Mouse (Mus musculus): ENCODE measurements at regions not wholly inside any gene's neighbourhood (a gene's known extent, or its start where the extent isn't known, plus 50 kb on each side); places are given as distances from the start of the nearest gene placed in this dataset.

GRCm38 (mm10) chr5:64648492-64648891, 154.7 kb upstream of the Klf3 start:
- DNase-seq (ENCODE audit: low spot score in 2 of 2) = no peak

DNA sequence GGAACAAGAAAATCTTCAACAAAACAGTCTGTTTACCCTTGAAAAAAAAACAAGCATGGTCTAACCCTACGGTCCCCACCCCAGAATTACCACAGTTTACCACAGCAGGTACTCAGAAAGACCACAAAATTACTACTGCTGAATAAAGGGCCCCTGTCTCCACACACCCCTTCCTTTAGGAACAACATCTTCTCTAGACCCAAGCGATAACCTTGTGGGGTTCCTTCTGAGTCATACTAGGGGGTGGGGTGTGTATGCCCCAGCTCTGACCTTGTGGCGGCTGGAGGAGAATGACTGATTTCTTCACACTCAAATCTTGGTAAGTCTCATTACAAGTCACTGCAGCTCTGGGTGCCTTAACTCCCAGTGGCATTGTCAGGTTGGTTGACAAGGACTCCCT, 151.8 kb upstream of the Klf3 start:
- DNase-seq (ENCODE audit: low spot score in 2 of 2) = no peak

GRCm38 (mm10) chr5:64653764-64654163, 149.4 kb upstream of the Klf3 start:
- DNase-seq (ENCODE audit: low spot score in 2 of 2) = no peak

GRCm38 (mm10) chr5:64655286-64655685, 147.9 kb upstream of the Klf3 start:
- DNase-seq (ENCODE audit: low spot score in 2 of 2) = no peak

GRCm38 (mm10) chr5:64661959-64662358, 141.2 kb upstream of the Klf3 start:
- no peak for DNase-seq (ENCODE audit: low spot score in 2 of 2)

GRCm38 (mm10) chr5:64662476-64662875, 140.7 kb upstream of the Klf3 start:
- no peak for DNase-seq (ENCODE audit: low spot score in 2 of 2)

DNA sequence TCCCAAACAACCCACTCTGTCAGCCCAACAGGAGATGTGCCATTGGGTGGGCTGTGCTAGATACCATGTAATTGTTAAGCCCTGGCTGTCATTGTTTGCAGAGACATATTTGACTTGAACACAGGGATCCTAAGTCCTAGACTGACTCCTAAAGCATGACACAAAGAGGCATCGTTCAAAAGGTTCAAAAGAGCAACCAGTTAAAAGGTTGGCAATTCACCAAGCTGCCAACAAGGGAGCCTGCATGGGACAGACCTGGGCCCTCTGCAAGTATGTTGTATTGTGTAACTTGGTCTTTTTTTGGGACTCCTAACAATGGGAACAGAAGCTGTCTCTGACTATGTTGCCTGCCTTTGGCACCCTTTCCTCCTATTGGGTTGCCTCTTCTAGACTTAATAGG, 139.4 kb upstream of the Klf3 start:
- no peak for DNase-seq (ENCODE audit: low spot score in 2 of 2)

DNA sequence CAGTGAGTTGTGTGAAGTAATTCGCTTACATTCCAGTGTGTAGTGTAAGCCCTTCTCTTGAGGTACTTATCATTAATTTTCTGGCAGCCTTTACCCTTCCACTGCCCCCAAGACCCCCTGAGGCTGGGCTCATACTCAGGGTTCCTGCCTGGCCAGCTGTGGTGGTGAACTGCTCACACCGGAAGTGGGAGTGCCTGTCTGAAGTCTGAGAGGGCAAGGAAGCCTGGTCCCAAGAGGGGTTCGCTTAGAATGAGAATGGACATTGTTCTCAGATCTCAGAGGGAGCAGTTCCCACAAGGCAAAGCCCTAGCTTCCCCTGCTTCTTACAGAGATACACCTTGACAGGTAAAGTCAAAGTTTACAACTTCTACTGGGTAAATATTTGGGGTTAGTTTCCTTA, 138.1 kb upstream of the Klf3 start:
- DNase-seq (ENCODE audit: low spot score in 2 of 2) = no peak

GRCm38 (mm10) chr5:64666256-64666655, 136.9 kb upstream of the Klf3 start:
- no peak for DNase-seq (ENCODE audit: low spot score in 2 of 2)

DNA sequence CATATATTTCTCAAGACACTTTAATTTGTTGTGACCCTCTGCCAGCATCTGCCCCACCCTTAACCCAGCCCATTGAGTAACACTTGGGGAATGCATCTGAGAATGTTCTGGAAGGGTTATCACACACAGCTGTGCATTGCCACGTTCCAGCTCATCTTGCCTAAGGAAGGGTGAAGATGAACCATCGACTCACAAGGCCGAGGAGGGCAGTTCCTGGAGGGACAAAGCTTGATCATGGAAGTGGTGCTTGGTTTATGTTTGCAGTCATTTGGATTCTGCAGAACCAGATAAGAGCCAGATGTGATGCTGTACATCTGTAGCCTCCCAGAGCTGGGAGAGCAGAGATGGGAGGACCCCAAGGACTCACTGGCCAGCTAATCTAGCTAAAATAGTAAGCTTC, 136.1 kb upstream of the Klf3 start:
- DNase-seq (ENCODE audit: low spot score in 2 of 2) = no peak

GRCm38 (mm10) chr5:64673861-64674260, 129.3 kb upstream of the Klf3 start:
- no peak for DNase-seq (ENCODE audit: low spot score in 2 of 2)

DNA sequence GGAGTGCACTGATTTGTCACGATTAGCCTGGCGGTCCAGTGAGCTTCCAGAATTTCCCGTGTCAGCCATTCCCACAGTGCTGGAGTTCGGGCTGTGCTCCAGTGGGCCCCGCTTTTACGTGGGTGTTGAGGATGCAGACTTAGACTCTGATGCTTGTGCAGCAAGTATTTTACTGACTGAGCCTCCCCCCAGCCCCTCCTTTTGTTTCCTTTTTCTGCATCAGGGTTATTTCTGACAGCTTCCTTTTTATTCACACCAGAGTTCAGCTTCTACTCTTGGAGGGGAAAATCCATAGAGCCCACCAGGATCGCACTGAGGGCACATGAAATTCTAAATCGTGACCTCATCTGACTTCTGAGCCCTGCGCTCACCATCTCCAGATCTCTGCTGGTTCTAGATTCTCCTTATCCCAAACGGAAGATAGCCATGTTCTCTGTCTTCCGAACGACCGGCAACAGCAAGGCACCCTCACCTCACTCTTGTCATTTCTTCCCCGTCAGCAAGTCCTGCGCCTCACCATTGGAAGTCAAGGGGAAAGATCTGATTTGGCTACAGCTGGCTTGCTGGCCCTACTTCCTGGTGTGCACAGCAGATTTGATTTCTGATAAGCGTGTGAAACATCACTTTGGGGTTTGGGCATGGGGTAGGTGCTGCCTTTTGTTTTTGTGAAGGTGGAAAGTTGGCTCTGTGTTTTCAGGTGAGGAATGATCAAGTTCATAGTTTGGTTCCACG, 126.8 kb upstream of the Klf3 start:
- DNase-seq (ENCODE audit: low spot score in 2 of 2) = no peak

DNA sequence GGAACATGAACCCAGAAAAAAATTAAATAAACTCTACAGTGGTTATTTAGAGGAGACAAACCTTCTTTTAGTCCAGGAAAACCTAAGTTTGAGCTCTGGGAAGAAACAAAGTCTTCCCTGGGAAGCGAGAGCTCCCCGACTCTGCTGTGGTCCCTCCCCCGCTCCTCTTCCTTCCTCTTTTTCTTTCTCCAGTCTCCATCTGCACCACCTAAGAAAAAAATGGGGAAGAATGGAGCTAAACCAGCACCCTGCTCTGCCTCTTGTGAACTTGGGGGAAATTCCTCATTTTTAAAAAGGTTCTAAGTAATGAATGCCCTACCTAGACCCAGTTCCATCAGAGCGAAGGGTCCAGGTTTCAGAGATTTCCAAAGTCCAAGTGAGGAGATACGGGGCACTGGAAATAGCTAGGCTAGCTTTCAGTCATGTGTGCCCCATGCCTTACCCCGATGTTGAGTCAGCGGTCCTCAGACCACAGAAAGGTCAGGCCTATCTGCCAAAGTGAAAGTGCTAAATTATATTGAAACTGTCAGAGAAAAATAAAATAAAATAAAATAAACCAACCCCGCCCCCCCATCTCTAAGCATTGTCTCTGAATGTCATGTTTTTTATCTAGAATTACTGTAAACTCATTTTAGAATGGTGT, 126.1 kb upstream of the Klf3 start:
- no peak for DNase-seq (ENCODE audit: low spot score in 2 of 2)

GRCm38 (mm10) chr5:64678706-64679105, 124.5 kb upstream of the Klf3 start:
- DNase-seq (ENCODE audit: low spot score in 2 of 2) = no peak

DNA sequence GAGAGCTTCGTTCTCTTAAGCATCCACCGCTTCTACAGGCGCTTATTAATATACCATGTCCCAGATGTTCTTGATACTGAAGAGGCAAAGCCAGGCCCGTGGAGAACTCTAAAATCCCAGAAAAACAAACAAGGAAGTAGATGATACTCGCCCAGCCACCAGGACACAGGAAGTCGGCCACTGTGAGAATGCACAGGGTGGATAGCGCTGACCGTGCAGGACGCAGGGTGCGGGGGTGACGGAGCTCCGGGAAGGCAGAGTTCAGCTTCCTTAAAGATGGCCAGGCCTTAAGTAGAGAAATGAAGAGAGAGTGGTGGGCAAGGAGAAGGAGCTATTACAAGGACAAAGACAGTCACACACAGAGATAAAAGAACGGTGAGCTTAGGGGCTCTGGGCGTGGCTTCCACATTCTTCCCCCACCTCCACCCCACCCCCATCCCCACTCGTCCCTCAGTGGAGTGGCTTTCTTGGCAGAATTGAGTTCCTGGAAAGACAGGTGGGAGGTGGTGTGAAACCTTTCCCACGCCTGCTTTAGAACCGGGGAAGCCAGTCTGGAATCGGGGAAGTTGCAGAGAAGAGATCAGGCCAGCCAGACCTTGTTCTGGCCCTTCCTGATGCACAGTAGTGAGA, 123.1 kb upstream of the Klf3 start:
- no peak for DNase-seq (ENCODE audit: low spot score in 2 of 2)

DNA sequence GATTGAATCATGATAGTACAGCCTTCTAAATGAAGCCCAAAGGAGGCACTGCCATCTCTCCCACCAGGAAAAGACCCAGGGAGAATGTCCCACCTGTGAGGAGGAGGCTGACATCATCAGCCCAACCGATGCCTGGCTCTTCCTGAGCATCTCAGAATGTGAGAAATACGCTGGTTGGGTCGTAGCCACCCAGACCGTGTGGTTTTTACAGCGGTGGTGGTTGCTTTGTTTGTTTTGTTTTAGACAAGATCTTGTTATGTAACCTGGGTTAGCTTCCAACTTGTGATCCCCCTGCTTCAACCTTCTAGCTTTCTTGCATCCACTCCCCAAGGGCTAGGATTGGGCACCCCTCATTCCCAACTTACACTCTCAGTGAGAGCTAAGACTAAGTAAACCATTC, 122.0 kb upstream of the Klf3 start:
- no peak for DNase-seq (ENCODE audit: low spot score in 2 of 2)

GRCm38 (mm10) chr5:64682326-64682845, 120.8 kb upstream of the Klf3 start:
- DNase-seq (ENCODE audit: low spot score in 2 of 2) = no peak

DNA sequence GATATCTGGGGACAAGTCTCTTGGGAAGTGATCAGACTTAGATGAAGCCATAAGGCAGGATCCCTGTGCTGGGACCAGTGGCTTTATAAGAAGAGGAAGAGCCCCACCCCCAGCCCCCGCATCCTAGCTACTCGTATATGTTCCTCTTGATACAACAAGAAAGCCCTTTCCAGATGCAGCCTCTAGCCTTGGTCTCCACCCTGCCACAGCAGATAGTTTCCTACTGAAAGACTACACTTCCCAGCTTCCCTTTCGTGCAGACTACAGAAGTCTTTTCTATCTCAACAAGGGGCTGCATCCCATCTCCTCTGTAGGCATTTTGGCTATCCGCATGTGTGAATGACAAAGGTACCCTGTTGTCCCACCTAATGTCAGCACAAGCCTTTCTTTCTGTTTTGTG, 119.8 kb upstream of the Klf3 start:
- no peak for DNase-seq (ENCODE audit: low spot score in 2 of 2)

- no peak for DNase-seq (ENCODE audit: low spot score in 2 of 2)
Measured at GRCm38 (mm10) chr5:64684275-64684674, 118.9 kb upstream of the Klf3 start.

DNA sequence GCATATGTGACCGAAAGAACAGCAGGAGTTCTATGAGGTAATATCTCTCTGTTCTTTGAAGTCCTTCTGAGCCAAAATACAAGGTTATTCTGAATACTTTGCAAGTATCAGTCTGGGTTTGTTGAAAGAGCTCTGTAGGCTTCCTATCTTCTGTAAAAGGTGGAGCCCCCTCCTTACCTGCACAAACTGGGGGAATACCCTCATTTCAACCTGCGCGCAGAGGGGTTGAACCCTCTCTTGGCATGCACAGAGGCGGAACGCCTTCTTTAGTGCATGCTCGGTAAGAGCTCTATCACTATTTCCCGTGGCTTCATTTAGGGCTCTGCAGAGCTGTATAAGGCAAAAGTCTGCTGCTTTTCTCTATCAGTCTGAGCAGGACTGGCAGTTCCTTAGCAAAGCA, 113.0 kb upstream of the Klf3 start:
- no peak for DNase-seq (ENCODE audit: low spot score in 2 of 2)

DNA sequence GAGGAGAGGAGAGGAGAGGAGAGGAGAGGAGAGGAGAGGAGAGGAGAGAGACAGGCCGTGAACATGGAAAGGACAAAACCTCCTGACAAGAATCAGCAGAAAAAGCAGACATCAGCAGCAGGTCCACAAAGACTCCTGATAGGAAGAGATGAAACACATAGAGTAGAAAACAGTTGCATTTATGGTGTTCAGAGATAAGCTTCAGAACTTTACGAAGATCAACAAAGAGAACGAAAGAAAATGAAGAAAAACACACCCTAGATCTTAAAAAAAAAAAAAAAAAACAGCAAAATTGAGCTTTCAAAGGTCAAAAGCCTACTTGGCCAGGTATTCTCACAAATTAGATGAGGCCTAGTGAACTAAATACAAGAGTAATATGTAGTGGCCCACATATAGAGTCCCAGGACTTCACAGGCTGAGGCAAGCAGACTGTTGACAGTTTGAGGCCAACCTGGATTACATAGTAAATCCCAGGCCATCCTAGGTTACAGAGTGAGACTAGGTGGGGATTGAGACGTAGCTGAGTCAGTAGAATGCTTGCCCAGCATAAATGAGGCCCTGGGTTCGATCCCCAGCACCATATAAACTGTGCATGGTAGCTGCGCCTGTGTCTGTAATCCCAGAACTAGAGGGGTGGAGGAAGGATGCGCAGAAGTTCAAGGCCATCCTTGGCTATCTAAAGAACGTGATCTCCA, 111.6 kb upstream of the Klf3 start:
- no peak for DNase-seq (ENCODE audit: low spot score in 2 of 2)

DNA sequence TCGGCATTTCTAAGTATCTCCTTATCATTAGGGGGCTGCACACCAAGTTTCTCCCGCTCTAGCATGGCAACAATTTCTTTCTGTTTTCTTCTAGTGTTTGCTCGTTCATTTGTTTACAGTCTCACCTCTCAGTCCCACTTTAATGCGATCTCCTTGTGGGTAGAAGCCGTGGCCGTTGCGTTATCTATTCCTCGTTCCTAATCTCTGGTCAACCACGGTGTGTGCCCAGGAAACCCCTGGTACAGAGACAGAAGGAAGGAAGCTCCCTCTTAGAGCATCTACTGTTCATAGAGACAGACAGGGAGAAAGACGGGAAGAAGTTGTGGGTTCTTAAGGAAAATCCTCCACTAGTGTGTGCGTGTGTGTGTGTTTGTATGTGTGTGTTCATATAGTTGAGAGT, 110.9 kb upstream of the Klf3 start:
- no peak for DNase-seq (ENCODE audit: low spot score in 2 of 2)
